ENCODE assay signal across 27 mouse cellular contexts in genomic region chr5:64023324-64023650, GRCm38 (mm10). TPM values are rescaled to one million over a fixed set of nuclear protein-coding genes. Genes with fewer than 3 reads are reported as not detected.
DNase-seq lines count a peak whose midpoint lies in the region; ATAC-seq and TF ChIP-seq lines count a peak whose summit lies in the region.
"Had no signal": no experiment of that assay in that cellular context is flagged by ENCODE, and none has a peak within 500 bp of the region (broad histone marks: within the 10 kb centered on the region; RNA-seq: fewer than 3 reads in every experiment).

No protein-coding gene starts in this region.

- 0 out of 2 replicates have a peak, but pooled peaks have one; percentile 13 for TF ChIP-seq EP300 in lung, postnatal 0 days (IDR thresholded peaks at IDR 0.05)

- H3K9me3 ChIP-seq in forebrain, postnatal 0 days (ENCODE audit: low read length) = no peaks in the 10 kb centered on the region
- no peaks in the 10 kb centered on the region for H3K9me3 ChIP-seq in forebrain, embryonic 13.5 days (replicated peaks)
- no peaks in the 10 kb centered on the region for H3K9me3 ChIP-seq in lung, postnatal 0 days (ENCODE audit: low read length)
- H3K9me3 ChIP-seq in midbrain, postnatal 0 days (ENCODE audit: low read length) = no peaks in the 10 kb centered on the region
- H3K9me3 ChIP-seq: embryonic facial prominence, embryonic 13.5 days; forebrain, embryonic 10.5 days; heart, embryonic 13.5 days; hindbrain, embryonic 15.5 days; kidney, embryonic 15.5 days; neural tube, embryonic 13.5 days had no signal

- peak; percentile 40 for ATAC-seq in forebrain, postnatal 0 days
- no peak; the same call in 1 of the 2 replicates for ATAC-seq in forebrain, embryonic 13.5 days
- peak; percentile 49 for ATAC-seq in lung, postnatal 0 days
- ATAC-seq in midbrain, postnatal 0 days (ENCODE audit: low FRiP score) = no peak
- ATAC-seq: midbrain, embryonic 16.5 days had no signal

- no peaks in the 10 kb centered on the region for H3K27me3 ChIP-seq in forebrain, postnatal 0 days (ENCODE audit: insufficient read depth, low read length)
- no peaks in the 10 kb centered on the region for H3K27me3 ChIP-seq in forebrain, embryonic 13.5 days
- H3K27me3 ChIP-seq in lung, postnatal 0 days (replicated peaks; ENCODE audit: insufficient read depth, low read length) = no peaks in the 10 kb centered on the region
- H3K27me3 ChIP-seq in midbrain, postnatal 0 days (ENCODE audit: insufficient read depth, low read length) = no peaks in the 10 kb centered on the region
- H3K27me3 ChIP-seq: embryonic facial prominence, embryonic 13.5 days; heart, embryonic 13.5 days; hindbrain, embryonic 15.5 days; kidney, embryonic 15.5 days; neural tube, embryonic 13.5 days had no signal

- H3K4me1 ChIP-seq in forebrain, postnatal 0 days (ENCODE audit: insufficient read depth) = 0 out of 2 replicates have a peak, but pooled peaks cover 10% of the 10 kb centered on the region
- no peaks in the 10 kb centered on the region for H3K4me1 ChIP-seq in forebrain, embryonic 13.5 days
- no peaks in the 10 kb centered on the region for H3K4me1 ChIP-seq in lung, postnatal 0 days (ENCODE audit: insufficient read depth, low read depth, low read length)
- H3K4me1 ChIP-seq in midbrain, postnatal 0 days (ENCODE audit: insufficient read depth, low read length) = no peaks in the 10 kb centered on the region
- H3K4me1 ChIP-seq: embryonic facial prominence, embryonic 13.5 days; forebrain, embryonic 10.5 days; heart, embryonic 13.5 days; hindbrain, embryonic 15.5 days; kidney, embryonic 15.5 days; neural tube, embryonic 13.5 days had no signal

- no peak overlapping the region for H3K4me3 ChIP-seq in forebrain, postnatal 0 days (ENCODE audit: low read depth, low read length)
- no peak overlapping the region for H3K4me3 ChIP-seq in forebrain, embryonic 13.5 days
- no peak overlapping the region for H3K4me3 ChIP-seq in layer of hippocampus, adult 2 months
- no peak overlapping the region for H3K4me3 ChIP-seq in lung, postnatal 0 days (ENCODE audit: low read depth, low read length)
- no peak overlapping the region for H3K4me3 ChIP-seq in midbrain, postnatal 0 days (ENCODE audit: low read depth, low read length)
- H3K4me3 ChIP-seq: embryonic facial prominence, embryonic 13.5 days; forebrain, embryonic 10.5 days; heart, embryonic 13.5 days; hindbrain, embryonic 15.5 days; kidney, embryonic 15.5 days; myocyte; neural tube, embryonic 13.5 days had no signal

- no peaks in the 10 kb centered on the region for H3K36me3 ChIP-seq in forebrain, postnatal 0 days (ENCODE audit: insufficient read depth)
- H3K36me3 ChIP-seq in forebrain, embryonic 13.5 days (ENCODE audit: poor library complexity, severe bottlenecking) = no peaks in the 10 kb centered on the region
- no peaks in the 10 kb centered on the region for H3K36me3 ChIP-seq in lung, postnatal 0 days (ENCODE audit: insufficient read depth, low read length)
- H3K36me3 ChIP-seq in midbrain, postnatal 0 days (ENCODE audit: insufficient read depth, low read length) = no peaks in the 10 kb centered on the region
- H3K36me3 ChIP-seq: embryonic facial prominence, embryonic 13.5 days; forebrain, embryonic 10.5 days; heart, embryonic 13.5 days; hindbrain, embryonic 15.5 days; kidney, embryonic 15.5 days; neural tube, embryonic 13.5 days had no signal

- no peak for TF ChIP-seq CTCF in forebrain, postnatal 0 days (IDR thresholded peaks at IDR 0.05; ENCODE audit: low read depth)
- no peak for TF ChIP-seq CTCF in layer of hippocampus, adult 2 months (conservative IDR thresholded peaks at IDR 0.05)
- TF ChIP-seq CTCF in lung, postnatal 0 days (IDR thresholded peaks at IDR 0.05) = no peak
- TF ChIP-seq CTCF in midbrain, postnatal 0 days (IDR thresholded peaks at IDR 0.05) = no peak

- H3K4me2 ChIP-seq in forebrain, postnatal 0 days (ENCODE audit: low read depth) = no peak overlapping the region
- H3K4me2 ChIP-seq in forebrain, embryonic 13.5 days = no peak overlapping the region
- H3K4me2 ChIP-seq in lung, postnatal 0 days (replicated peaks; ENCODE audit: low read depth, low read length) = no peak overlapping the region
- no peak overlapping the region for H3K4me2 ChIP-seq in midbrain, postnatal 0 days (ENCODE audit: low read depth, low read length, poor library complexity, severe bottlenecking)
- H3K4me2 ChIP-seq: embryonic facial prominence, embryonic 13.5 days; heart, embryonic 13.5 days; hindbrain, embryonic 15.5 days; kidney, embryonic 15.5 days; midbrain, embryonic 11.5 days; neural tube, embryonic 13.5 days had no signal

- H3K9ac ChIP-seq in forebrain, postnatal 0 days = no peak overlapping the region
- no peak overlapping the region for H3K9ac ChIP-seq in forebrain, embryonic 13.5 days
- H3K9ac ChIP-seq in lung, postnatal 0 days (replicated peaks; ENCODE audit: low read depth) = no peak overlapping the region
- H3K9ac ChIP-seq in midbrain, postnatal 0 days (replicated peaks; ENCODE audit: low read length, poor library complexity, severe bottlenecking) = no peak overlapping the region
- H3K9ac ChIP-seq: embryonic facial prominence, embryonic 13.5 days; heart, embryonic 13.5 days; hindbrain, embryonic 15.5 days; kidney, embryonic 15.5 days; liver, embryonic 14.5 days; neural tube, embryonic 13.5 days had no signal

- H3K27ac ChIP-seq in forebrain, postnatal 0 days (ENCODE audit: low read depth, low read length) = peak overlapping the region; percentile 51
- no peak overlapping the region for H3K27ac ChIP-seq in forebrain, embryonic 13.5 days
- peak overlapping the region; percentile 87 for H3K27ac ChIP-seq in layer of hippocampus, adult 2 months
- no peak overlapping the region for H3K27ac ChIP-seq in lung, postnatal 0 days (ENCODE audit: low read length)
- no peak overlapping the region for H3K27ac ChIP-seq in midbrain, postnatal 0 days (ENCODE audit: low read depth, low read length)
- H3K27ac ChIP-seq: embryonic facial prominence, embryonic 13.5 days; forebrain, embryonic 10.5 days; heart, embryonic 13.5 days; hindbrain, embryonic 15.5 days; kidney, embryonic 15.5 days; liver, embryonic 14.5 days; neural tube, embryonic 13.5 days; stomach, postnatal 0 days had no signal

- no peak for DNase-seq in forebrain, postnatal 0 days
- DNase-seq in layer of hippocampus, adult 2 months (ENCODE audit: low spot score in 2 of 2) = no peak
- DNase-seq in layer of hippocampus, adult 18-20 months (ENCODE audit: low spot score in 2 of 2) = no peak
- DNase-seq in lung, postnatal 0 days (ENCODE audit: low spot score) = peak; percentile 32
- no peak for DNase-seq in lung, postnatal 10 days
- DNase-seq in midbrain, postnatal 0 days (ENCODE audit: low spot score) = no peak
- DNase-seq: B cell, adult 2 months; gastrocnemius, postnatal 25 days; heart, postnatal 10 days; kidney, adult 18-20 months; kidney, postnatal 25 days; liver; lung, adult 2 months; thymus, adult 18-20 months; thymus, postnatal 25 days had no signal

RNA-seq across cellular contexts. Expression of gene Rell1, which starts 54.6 kb away (rescaled TPM):
- 5.1 and 5.3 TPM in 2 replicates for total RNA-seq in forebrain, postnatal 0 days (2014; rRNA removed)
- polyA plus RNA-seq in forebrain, postnatal 0 days (2015; fragmentation: Nextera tagmentation; extraction: Ambion mirVana) = 9.6 and 11.2 TPM in 2 replicates
- 14.1 and 14.4 TPM in 2 replicates for polyA plus RNA-seq in forebrain, embryonic 13.5 days (2015; fragmentation: Nextera tagmentation; extraction: Ambion mirVana)
- total RNA-seq in layer of hippocampus, adult 2 months (2021) = 10 to 100 TPM in 1 of 2 experiments, 1 to 10 TPM in 1; 9.0 to 13.5 TPM
- total RNA-seq in layer of hippocampus, adult 18-20 months (2021) = 10 to 100 TPM; 10.4 to 10.9 TPM
- 27.0 and 29.0 TPM in 2 replicates for polyA plus RNA-seq in lung, postnatal 0 days (2015; fragmentation: Nextera tagmentation; extraction: Ambion mirVana)
- total RNA-seq in midbrain, postnatal 0 days (2014; rRNA removed) = 3.1 and 5.2 TPM in 2 replicates
- 7.0 and 7.3 TPM in 2 replicates for polyA plus RNA-seq in midbrain, postnatal 0 days (2015; fragmentation: Nextera tagmentation; extraction: Ambion mirVana)

Comparison
In these comparisons a context has a peak if more than half of its experiments do, and no peak if none do; other contexts are left out.
1. ATAC-seq: peak in forebrain, postnatal 0 days (single experiment) and lung, postnatal 0 days (single experiment); none in forebrain, embryonic 13.5 days (single experiment) and midbrain, postnatal 0 days (single experiment).
2. H3K27ac ChIP-seq: peak in forebrain, postnatal 0 days (single experiment) and layer of hippocampus, adult 2 months (single experiment); none in forebrain, embryonic 13.5 days (single experiment), lung, postnatal 0 days (single experiment) and midbrain, postnatal 0 days (single experiment).